Mouse (Mus musculus) thymus, postnatal 25 days (tissue): Measurements from ENCODE around the gene Gm5426.
"Not testable (repeated sequence)": the region's sequence is repeated elsewhere in the genome, so short reads cannot be mapped to it uniquely, and the experiment has no call there.

ENCODE experiments used
- DNase-seq: peaks from one replicate; pipeline ENCODE4 v3.0.0; 2022

Gm5426 gene

GRCm38 (mm10) chr10:96136451-96136850 lies at the start of gene Gm5426:
TSS of gene Gm5426 (plus strand) at chr10:96136603.
- not testable (repeated sequence) for DNase-seq

GRCm38 (mm10) chr10:96089744-96090143 lies 46.7 kb upstream of the Gm5426 start:
- DNase-seq, result no peak

DNA sequence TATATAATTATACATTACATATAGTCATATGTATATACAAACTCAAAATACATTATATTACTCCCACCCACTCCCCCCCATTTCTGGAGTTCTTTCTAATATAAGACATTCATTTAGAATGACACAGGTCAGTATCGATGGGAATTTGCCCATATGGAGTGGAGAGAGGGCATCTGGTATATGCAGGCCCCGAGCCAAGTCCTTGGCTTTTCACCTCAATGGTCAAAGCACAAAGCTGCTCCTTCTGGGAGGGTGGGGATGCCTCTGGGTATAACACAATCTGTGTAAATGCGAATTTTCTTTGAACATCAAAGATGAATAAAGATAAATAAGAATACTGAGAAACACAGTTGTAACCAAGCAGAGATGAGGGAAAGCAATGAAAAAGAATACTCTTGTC lies 46.0 kb upstream of the Gm5426 start:
- DNase-seq, result no peak

- DNase-seq, result no peak
Measured at GRCm38 (mm10) chr10:96093890-96094531, 42.4 kb upstream of the Gm5426 start.

- DNase-seq, result no peak
Measured at GRCm38 (mm10) chr10:96094559-96094958, 41.8 kb upstream of the Gm5426 start.

- DNase-seq, result no peak
Measured at GRCm38 (mm10) chr10:96096730-96097129, 39.7 kb upstream of the Gm5426 start.

DNA sequence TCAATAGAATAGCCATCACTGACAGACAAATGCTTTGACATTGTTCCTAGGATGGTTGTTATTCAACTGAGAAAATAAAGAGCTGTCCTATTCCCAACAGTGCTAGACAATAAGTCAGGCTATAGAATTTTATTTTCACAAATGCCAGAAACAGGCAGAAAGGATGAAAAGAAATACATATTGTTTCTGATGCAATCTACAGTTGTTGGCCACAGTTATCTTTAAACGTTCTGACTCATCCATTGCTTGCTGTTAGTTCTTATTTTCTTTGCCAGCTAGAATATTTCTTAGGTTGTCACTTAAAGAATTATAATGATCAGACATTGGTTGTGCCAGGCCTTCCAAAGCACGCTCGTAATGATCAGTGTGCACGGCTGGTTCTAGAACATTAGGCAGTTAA lies 35.4 kb upstream of the Gm5426 start:
- no peak for DNase-seq

- no peak for DNase-seq
Measured at GRCm38 (mm10) chr10:96104158-96104557, 32.2 kb upstream of the Gm5426 start.

- no peak for DNase-seq
Measured at GRCm38 (mm10) chr10:96104624-96105023, 31.8 kb upstream of the Gm5426 start.

GRCm38 (mm10) chr10:96105124-96105523 lies 31.3 kb upstream of the Gm5426 start:
- DNase-seq, result no peak

DNA sequence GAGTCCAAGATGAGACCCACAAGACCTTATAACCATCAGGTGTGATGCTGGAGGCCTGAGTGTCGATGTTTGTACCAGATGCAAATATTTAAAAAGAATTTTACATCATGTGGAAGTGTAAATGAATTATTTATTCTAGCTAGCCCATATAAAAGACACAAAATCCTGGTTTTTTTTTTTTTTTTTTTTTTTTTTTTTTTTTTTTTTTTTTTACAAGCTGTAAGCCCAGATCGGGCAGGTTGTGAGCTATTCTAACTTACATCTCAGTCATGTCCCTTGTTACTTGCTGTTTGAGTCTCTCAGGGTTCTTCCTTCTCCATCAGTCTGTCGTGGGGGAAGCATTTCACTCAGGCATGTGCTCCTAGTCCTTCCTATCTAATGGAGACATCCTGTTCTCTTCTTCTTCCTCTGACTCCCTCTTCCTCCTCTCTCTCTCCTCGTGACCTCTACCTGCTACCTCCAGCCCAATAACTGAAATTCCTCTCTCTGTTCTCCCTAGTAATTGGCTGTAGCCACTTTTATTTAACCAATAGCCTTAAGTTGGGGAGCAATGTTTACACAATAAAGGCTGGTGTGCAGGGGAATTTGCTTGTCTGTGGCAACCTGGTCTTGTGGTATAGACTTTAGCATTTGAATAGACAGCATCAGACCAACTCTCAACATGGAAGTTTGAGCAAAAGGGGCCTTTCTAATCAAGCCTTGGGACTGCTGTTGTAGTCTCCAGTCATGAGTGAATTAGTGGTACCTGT lies 29.3 kb upstream of the Gm5426 start:
- no peak for DNase-seq

GRCm38 (mm10) chr10:96107825-96108224 lies 28.6 kb upstream of the Gm5426 start:
- no peak for DNase-seq

DNA sequence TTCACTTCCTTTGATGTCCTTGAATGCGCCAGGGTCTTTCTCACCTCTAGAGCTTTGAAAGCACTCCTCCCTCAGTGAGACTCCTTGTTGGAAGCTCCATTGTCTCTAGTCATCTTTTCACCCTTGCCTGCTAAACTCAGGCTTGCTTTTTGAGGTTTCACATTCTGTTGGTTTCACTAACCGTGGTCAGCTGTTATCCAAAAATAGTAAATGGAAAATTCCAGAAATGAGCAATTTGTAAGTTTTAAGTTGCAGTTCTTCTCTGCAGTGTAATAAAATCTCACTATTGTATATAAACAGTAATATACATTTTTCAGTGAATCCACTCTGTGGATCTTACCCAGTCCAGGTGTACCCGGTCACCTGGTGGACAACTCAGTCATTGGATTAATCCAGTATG lies 21.1 kb upstream of the Gm5426 start:
- no peak for DNase-seq

GRCm38 (mm10) chr10:96120821-96121220 lies 15.6 kb upstream of the Gm5426 start:
- DNase-seq, result no peak

GRCm38 (mm10) chr10:96121249-96122010 lies 15.0 kb upstream of the Gm5426 start:
- no peak for DNase-seq

GRCm38 (mm10) chr10:96123885-96124284 lies 12.5 kb upstream of the Gm5426 start:
- DNase-seq, result no peak

DNA sequence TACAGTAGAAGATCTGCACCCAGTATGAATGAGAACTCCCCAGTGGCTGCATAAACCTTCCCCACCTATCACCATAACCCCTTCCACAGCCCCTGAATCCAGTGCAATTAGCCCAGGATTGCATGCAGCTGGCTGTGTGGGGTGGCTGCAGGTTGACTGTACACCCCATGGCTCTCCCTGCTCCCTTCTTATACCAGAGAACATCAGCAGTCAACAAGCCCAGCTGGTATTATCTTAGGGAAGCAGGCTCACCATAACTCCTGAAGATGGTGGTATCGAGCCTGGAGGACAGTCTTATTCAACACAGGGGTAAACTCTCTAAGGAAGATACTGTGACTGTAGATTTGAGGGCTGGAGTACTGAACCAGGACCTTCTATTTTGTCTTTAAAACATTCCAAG lies 12.1 kb upstream of the Gm5426 start:
- DNase-seq, result no peak

GRCm38 (mm10) chr10:96125771-96126454 lies 10.5 kb upstream of the Gm5426 start:
- no peak for DNase-seq

GRCm38 (mm10) chr10:96129213-96129612 lies 7.2 kb upstream of the Gm5426 start:
- no peak for DNase-seq

- DNase-seq, result no peak
Measured at GRCm38 (mm10) chr10:96130406-96130805, 6.0 kb upstream of the Gm5426 start.

- DNase-seq, result no peak
Measured at GRCm38 (mm10) chr10:96131112-96131511, 5.3 kb upstream of the Gm5426 start.

- DNase-seq, result peak; percentile 60
Measured at GRCm38 (mm10) chr10:96132161-96132560, 4.2 kb upstream of the Gm5426 start.

GRCm38 (mm10) chr10:96138585-96138984 lies 2.2 kb downstream of the Gm5426 start:
- no peak for DNase-seq
